Mouse (Mus musculus): ENCODE measurements around the gene Ccdc51.
A peak's percentile ranks its signal among the peaks of the same experiment; 100 is the strongest.

- TF ChIP-seq CTCF (IDR thresholded peaks at IDR 0.05; ENCODE audit: borderline replicate concordance, extremely low read depth, insufficient read depth, insufficient read length) (peak; percentile 17; the same call in 1 of the 2 replicates), POLR2A (IDR thresholded peaks at IDR 0.05; ENCODE audit: borderline replicate concordance, extremely low read depth, insufficient read depth, insufficient read length, poor library complexity, severe bottlenecking) (no peak)
Measured at GRCm38 (mm10) chr9:109068095-109068735, 14.1 kb upstream of the Ccdc51 start.

Data from brain, embryonic 14.5 days (tissue).